Mouse (Mus musculus): ENCODE data around the gene Zdhhc7. TPM values are rescaled to one million over a fixed set of nuclear protein-coding genes. Genes with fewer than 3 reads are reported as not detected.

Gene Zdhhc7
- polyA plus RNA-seq, 1 experiment = 172 TPM

- no peak overlapping the region for H3K4me3 ChIP-seq (ENCODE audit: low read depth, low read length)
- H3K4me1 ChIP-seq (ENCODE audit: control insufficient read depth, insufficient read depth, insufficient read length, low read length) = peaks cover 6% of the 10 kb centered on the region
- WGBS = 82% methylated on average over 5 of the region's 5 CpGs
- no peak for TF ChIP-seq POLR2A (IDR thresholded peaks at IDR 0.05; ENCODE audit: low read depth, low read length)
- TF ChIP-seq CTCF (IDR thresholded peaks at IDR 0.05; ENCODE audit: extremely low read depth, insufficient read length, insufficient replicate concordance, low read depth, low read length) = no peak
- no peaks in the 10 kb centered on the region for H3K36me3 ChIP-seq (ENCODE audit: control insufficient read depth, insufficient read depth, low read length)
- H3K27me3 ChIP-seq (ENCODE audit: control insufficient read depth, insufficient read depth, low read length) = no peaks in the 10 kb centered on the region
- H3K27ac ChIP-seq (ENCODE audit: insufficient read depth, low read depth, low read length) = no peak overlapping the region
Observed at GRCm38 (mm10) chr8:120032549-120033208, 68.6 kb downstream of the Zdhhc7 start.

Other genes with a start within 250 kb of the Zdhhc7 start
- 11.5 and 23.8 TPM in 2 replicates for gene Klhl36, start 239.2 kb downstream of the Zdhhc7 start, polyA plus RNA-seq (2012; rRNA removed)
- 58.1 and 86.1 TPM in 2 replicates for gene Usp10, start 191.1 kb downstream of the Zdhhc7 start, polyA plus RNA-seq (2012; rRNA removed)
- gene Gm20388, start 190.6 kb downstream of the Zdhhc7 start, polyA plus RNA-seq (2012; rRNA removed) = 21.9 and 37.3 TPM in 2 replicates
- 8.1 and 8.9 TPM in 2 replicates for gene Crispld2, start 109.0 kb downstream of the Zdhhc7 start, polyA plus RNA-seq (2012; rRNA removed)
- 8.0 and 22.6 TPM in 2 replicates for gene 6430548M08Rik, start 12.7 kb upstream of the Zdhhc7 start, polyA plus RNA-seq (2012; rRNA removed)
- not detected in 2 replicates for gene Fam92b, start 76.0 kb upstream of the Zdhhc7 start, polyA plus RNA-seq (2012; rRNA removed)
- gene Gse1, start 127.0 kb upstream of the Zdhhc7 start, polyA plus RNA-seq (2012; rRNA removed) = 29.6 and 55.9 TPM in 2 replicates

Data from small intestine, adult 2 months (tissue).